Mouse (Mus musculus) thymus, postnatal 10 days (tissue): ENCODE data around the gene Wasf2.
A peak's percentile ranks its signal among the peaks of the same experiment; 100 is the strongest.
"Not testable (repeated sequence)": the region's sequence is repeated elsewhere in the genome, so short reads cannot be mapped to it uniquely, and the experiment has no call there.

Experiments
- DNase-seq, 2 experiments: peaks; one replicate each; pipeline ENCODE4 v3.0.0; 2021; ENCODE audit warnings: low spot score in 2 of 2

Wasf2 gene

GRCm38 (mm10) chr4:133096671-133097070 lies 33.6 kb upstream of the Wasf2 start:
- DNase-seq: not testable (repeated sequence)

GRCm38 (mm10) chr4:133101751-133102150 lies 28.6 kb upstream of the Wasf2 start:
- no peak for DNase-seq

DNA sequence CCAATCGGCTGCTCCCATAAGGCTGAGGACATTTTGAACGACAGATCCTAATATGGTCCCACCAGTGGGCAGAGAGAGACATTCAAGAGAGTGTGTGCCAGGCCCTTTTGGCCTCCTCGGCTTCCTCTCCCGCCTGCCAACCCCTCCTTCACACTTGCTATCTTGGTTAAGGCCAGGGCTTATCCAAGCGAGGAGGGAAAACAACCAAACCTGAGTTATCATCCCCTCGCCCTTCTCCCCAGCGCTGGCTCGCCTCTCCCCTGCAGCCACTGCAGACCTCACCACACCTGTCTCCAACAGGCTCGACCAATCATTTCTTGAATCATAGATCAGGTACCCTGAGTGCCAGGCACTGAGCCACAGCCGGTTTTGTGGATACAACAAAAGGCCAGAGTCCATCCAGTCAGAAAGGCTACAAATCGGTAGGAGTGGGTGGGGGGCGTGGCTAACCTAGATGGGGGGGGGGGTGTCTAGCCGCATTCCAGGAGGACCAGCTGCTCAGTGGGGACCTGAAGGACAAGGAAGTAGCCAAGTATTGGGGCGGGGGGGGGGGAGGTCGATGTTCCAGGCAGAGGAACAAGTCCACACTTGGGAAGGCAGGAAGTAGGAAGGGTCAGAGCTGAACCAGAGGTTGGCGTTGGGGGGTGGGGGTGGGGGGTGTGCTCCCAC lies 26.6 kb upstream of the Wasf2 start:
- no peak for DNase-seq

GRCm38 (mm10) chr4:133104194-133104569 lies 26.1 kb upstream of the Wasf2 start:
- no peak for DNase-seq

GRCm38 (mm10) chr4:133106691-133107090 lies 23.6 kb upstream of the Wasf2 start:
- DNase-seq: no peak

- DNase-seq: no peak
Observed at GRCm38 (mm10) chr4:133107788-133108281, 22.5 kb upstream of the Wasf2 start.

GRCm38 (mm10) chr4:133108481-133109334 lies 21.6 kb upstream of the Wasf2 start:
- DNase-seq: no peak

DNA sequence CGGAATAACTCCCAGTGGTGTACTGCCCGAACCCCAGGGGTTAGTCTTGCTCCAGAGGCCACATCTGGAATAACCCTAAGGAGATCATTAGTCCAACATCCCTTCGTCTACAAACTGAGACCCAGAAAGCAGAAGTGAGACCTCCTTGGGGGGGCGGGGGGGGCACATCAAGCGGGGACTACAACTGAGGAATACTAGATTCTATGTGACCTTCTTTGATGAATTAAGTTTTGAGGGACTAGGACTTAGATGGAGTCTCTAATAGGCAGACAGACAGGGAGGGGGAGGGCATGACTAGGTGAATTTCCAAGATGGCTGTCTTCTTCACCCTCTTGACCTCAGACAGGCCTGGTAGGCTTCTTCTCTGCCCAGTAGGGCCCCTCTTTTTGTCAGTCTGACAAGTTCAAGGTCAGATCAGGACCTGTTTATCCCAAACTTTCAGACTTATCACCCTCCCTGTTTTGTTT lies 20.9 kb upstream of the Wasf2 start:
- no peak for DNase-seq

DNA sequence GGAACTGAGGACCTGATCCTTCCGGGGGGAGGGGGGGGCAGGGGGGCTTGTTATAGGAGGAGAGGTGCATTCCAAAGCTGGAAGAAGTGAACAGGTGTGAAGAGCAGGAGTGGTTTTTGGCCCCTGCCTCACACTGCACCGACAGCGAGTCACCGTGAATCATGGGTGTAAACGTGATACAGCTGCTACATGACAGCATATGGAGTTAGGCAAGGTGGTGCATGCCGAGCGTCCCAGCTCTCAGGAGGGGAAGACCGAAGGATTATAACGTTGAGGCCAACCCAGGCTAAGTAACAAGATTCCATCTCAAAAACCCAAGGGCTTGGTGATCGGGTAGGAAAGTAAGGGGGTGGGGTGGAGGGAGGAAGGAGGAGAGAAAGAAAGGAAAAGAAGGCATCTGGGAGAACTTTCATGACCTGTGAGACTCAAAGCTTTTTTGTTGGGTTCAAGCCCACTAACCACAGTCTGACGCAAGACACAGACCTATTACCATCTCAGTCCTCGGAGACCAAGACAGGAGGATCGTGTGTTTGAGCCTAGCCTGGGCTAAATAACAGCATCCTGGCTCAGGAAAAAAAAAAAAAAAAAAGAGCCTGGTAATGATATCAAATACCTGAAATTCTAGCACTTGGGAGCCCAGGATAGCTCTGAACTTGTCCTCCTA lies 18.0 kb upstream of the Wasf2 start:
- DNase-seq: no peak

DNA sequence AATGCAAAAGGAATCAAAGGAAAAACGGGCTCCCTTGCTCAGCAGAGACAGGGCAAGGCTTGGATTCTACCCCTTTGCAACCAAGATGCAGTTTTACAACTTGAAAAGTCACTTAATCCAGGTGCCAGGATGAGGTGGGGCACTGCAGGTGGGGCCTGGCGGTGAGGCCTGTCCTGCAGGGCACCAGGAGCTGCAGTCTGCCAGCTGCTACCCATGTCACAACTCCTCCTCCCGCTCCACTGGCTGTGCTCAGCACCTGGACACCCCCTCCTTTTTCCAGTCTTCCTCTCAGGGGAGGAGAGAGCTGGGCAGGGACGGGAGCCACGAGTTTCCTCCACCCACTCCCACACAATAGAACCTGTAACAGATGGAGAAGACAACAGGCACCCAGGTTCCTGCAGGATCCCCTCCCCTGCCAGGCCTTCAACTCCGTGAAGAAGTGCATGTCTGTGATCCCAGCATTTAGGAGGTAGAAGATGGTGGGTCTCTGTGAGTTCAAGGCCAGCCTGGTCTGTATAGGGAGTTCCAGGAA lies 16.9 kb upstream of the Wasf2 start:
- peak in 1 of 2 experiments; percentile 48 for DNase-seq

- peak in 1 of 2 experiments; percentile 35 for DNase-seq
Observed at GRCm38 (mm10) chr4:133114762-133115161, 15.5 kb upstream of the Wasf2 start.

DNA sequence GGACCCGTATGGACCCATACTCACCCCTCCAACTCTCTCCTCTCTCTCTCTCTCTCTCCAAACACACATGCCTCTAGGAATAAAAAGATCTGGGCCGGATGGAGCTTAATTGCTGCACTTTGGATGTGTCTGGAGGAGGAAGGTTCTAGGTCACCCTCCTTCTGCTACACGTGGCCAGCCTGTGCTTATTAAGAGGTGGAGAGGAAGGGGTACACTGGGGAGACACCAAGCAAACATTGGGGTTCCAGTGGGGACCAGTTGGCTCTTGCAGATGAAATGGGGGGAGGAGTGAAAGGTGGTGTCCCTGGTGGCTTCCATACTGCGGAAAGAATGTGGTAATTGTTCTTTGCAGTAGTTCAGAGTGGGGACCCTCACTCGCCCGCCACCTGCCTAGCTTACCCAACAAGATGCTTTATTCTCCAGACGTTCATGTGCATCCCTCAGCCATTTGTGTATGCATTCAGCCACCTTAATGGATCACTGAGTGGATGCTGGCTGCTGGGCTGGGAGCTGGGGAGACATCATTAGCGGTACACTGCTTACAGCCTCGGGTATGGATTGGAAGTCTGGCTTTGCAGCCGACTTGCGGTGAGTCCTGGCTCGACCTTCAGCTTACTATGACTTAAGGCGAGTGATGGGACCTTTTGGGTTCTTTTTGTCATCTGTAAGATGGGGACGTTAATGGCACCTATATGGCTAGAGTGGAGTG lies 14.4 kb upstream of the Wasf2 start:
- no peak for DNase-seq

DNA sequence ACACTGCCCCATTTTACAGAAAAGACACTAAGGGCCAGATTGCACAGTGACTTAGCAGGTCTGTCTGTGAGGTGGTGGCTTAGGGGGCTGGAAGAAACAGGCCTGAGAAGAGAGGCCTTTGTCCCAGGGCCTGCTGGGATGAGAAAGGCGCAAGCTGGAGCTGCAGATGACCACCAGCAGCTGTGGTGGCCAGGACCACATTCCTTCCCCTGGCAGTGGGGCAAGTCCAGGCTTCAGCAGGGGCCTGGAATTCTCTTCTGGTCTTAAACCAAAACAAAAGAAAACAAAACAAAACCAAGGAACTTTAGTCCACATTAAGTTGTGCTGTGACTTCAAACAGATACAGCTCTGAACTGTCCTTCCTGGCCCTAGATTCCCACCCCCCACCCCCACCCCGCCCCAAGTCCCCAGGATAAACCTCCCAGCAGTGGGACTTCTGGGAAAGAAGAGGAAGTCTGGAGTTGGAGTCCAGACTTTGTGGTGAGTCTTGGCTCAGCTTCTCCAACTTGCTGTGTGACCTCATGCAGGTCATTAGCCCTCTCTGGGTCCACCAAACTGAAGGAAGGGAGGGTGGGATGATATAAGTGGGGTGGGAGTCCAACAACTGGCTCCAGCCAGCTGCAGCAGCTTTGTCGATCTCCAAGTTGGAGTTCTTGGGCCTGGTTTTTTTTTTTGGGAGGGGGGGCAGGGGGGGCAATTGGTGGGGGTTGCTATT lies 13.4 kb upstream of the Wasf2 start:
- no peak for DNase-seq

- no peak for DNase-seq
Observed at GRCm38 (mm10) chr4:133117556-133118411, 12.5 kb upstream of the Wasf2 start.

DNA sequence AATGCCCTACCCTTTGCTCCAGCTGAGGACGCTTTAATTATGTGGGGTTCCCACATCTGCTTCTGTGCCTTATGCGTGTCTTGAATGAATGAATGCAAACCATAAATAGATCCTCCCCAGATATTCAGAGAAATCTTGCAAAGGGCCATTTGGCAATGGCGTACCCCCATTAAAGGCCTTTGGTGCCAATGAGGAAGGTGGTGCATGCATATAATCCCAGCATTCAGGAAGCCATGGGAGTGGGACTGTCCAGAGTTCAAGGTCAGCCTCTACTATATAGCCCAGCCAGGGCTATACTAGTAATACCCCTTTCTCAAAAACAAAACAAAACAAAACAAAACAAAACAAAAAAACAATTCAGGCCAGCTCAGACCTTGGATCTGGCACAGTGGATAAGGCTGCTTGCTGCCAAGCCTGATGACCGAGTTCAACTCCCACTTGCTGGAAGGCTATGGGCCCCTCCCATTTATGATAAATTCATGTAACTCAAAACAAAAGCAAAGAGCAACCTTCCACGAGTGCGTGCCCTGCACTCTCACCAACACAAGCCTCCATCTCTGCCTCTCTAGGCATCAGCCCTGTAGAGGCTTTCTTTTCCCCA lies 11.4 kb upstream of the Wasf2 start:
- DNase-seq: no peak

DNA sequence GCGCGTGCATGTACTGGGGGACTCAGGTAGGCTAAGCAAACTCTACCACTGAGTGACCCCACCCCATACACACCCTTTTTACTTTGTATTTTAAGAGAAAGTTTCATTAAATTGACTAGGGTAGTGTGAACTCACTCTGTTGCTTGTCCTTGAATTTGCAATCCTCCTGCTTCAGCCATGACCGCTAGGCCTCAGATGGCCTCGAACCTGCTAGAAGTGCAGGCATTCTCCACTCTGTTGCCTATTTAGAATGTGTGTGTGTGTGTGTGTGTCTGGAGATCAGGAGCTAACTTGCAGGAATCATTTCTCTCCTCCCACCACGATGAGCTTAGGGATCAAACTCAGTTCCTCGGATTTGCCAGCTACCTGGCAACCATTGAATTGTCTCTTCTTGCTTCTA lies 10.7 kb upstream of the Wasf2 start:
- no peak for DNase-seq

DNA sequence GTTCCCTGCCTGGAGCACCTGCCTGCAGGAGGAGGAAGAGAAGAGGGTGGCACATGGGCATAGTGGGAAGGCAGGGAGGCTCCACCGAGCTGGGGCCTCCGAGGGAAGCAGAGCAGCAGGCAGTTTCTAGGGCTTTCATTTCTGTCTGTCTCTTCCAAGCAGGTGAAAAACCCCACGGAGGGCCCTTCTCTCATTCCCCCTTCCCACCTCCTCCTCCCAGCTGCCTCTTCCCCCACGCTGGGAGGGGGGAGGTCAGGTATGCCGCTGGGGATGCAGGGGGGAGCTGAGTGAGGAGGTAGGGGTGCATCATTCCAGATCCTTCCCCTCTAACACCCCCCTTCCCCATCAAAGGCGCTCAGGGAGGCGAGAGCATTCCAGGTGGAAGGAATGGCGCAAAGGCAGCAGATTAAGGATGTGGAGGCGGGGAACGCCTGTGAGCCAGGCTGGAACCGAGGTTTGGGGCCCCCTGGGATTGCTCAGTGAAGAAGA lies 9.4 kb upstream of the Wasf2 start:
- no peak for DNase-seq

DNA sequence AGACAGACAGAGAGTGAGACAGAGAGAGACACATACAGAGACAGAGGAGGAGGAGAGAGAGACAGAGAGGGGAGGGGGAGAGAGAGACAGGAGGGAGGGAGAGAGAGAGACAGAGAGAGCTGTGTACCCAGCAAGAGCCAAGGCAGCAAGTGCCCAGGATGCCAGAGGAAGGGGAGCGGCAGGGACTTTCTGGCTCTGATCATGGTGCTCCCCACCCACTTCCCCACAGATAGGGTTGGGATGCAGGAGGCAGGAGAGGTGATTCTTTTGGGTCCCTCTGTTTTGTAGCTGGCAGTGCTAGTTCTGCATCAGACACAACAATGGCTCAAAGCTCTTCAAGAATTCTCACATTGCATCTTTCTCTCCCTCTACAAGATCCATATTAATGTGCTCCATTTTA lies 8.9 kb upstream of the Wasf2 start:
- DNase-seq: no peak

DNA sequence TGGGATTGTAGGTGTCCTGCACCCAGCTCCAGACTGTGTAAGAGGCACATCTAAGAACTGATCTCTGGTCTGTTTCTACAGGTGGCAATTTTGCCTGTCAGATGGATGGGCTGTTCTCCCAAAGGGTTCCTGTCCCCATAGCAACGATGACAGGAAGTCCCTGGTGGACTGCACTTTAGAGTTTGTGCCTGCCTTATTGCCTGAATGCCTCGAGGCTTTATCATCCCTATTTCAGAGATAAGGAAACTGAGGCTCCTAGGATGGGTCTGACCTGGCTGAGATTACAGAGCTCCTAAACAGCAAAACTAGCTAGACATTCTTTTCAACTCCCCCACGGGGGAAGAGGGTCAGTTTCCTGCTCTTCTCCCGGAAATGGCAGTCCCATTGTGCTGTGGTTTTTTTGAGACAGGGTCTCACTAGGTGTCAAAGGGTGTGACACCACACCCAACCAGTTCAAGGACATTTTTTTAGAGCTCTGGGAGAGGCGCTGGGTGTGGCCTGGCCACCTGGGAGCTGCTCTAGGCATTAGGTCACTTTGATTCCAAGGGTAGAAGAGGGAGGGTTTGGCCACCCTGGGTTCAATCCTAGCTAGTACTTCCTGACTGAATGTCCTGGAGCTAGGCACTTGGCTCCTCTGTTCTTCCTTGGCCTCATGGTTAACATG lies 8.2 kb upstream of the Wasf2 start:
- DNase-seq: no peak
